Mouse (Mus musculus): ENCODE results near the gene Trim37. TPM values are rescaled to one million over a fixed set of nuclear protein-coding genes. Genes with fewer than 3 reads are reported as not detected.
A peak's percentile ranks its signal among the peaks of the same experiment; 100 is the strongest.

Trim37 gene
- polyA plus RNA-seq, 1 experiment from 2014 or later, result 33.1 TPM

DNA sequence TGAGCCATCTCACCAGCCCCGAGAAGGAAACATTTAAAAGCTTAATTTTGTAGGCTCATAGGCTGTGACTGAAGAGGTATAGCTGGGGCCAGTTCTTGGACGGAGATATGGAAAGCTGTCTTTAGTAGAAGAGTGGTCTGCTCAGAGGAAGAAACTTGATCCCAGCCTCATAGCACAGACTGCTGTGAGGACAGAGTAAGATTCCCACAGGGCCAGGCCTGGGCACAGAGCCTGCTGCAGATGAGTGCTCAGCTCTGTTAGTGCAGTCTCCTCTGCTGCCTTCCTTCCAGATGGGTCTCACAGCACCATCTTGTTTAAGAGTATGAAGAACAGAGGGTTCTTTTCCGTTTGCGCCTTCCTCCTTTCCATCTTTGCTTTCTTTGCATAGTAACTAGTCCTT, 9.4 kb downstream of the Trim37 start:
- 82% methylated on average over 4 of the region's 4 CpGs for WGBS
- Histone ChIP-seq H3K4me1 (ENCODE audit: insufficient read depth) (no peaks in the 10 kb centered on the region), H3K36me3 (ENCODE audit: insufficient read depth) (peaks cover 9% of the 10 kb centered on the region), H3K4me3 (ENCODE audit: low read depth, low read length) (no peak overlapping the region), H3K27me3 (ENCODE audit: insufficient read depth, low read length) (no peaks in the 10 kb centered on the region), H3K27ac (ENCODE audit: low read depth) (no peak overlapping the region), H3K9ac (no peak overlapping the region), H3K4me2 (no peak overlapping the region), H3K9me3 (ENCODE audit: low read depth, low read length) (no peaks in the 10 kb centered on the region)
- TF ChIP-seq CTCF (IDR thresholded peaks at IDR 0.05; ENCODE audit: low read depth), result no peak
- no peak for ATAC-seq (ENCODE audit: insufficient read depth)
- DNase-seq, result no peak

DNA sequence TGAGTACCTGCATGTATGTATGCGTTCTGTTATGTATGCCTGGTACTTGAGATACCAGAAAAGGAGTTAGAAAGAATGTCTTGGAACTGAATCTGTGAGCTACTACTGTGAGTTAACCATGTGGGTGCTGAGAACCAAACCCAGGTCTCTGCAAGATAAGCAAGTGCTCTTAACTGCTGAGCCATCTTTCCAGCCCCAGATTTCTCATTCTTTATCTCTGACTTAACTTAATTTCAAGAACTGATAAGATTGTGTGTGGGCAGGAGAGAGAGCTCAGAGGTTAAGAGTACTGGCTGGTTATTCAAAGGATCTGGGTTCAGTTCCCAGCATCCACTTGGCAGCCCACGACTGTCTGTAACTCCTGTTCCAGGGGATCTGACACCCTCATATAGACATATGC, 31.1 kb downstream of the Trim37 start:
- Histone ChIP-seq H3K4me2 (no peak overlapping the region), H3K9me3 (ENCODE audit: low read depth, low read length) (no peaks in the 10 kb centered on the region), H3K27ac (ENCODE audit: low read depth) (no peak overlapping the region), H3K36me3 (ENCODE audit: insufficient read depth) (peaks cover 12% of the 10 kb centered on the region; the same call in 1 of the 2 replicates), H3K4me3 (ENCODE audit: low read depth, low read length) (no peak overlapping the region), H3K27me3 (ENCODE audit: insufficient read depth, low read length) (no peaks in the 10 kb centered on the region), H3K9ac (no peak overlapping the region), H3K4me1 (ENCODE audit: insufficient read depth) (no peaks in the 10 kb centered on the region)
- DNase-seq (no peak), ATAC-seq (ENCODE audit: insufficient read depth) (no peak)
- no peak for TF ChIP-seq CTCF (IDR thresholded peaks at IDR 0.05; ENCODE audit: low read depth)
- WGBS, result 83% methylated on average over 2 of the region's 2 CpGs

DNA sequence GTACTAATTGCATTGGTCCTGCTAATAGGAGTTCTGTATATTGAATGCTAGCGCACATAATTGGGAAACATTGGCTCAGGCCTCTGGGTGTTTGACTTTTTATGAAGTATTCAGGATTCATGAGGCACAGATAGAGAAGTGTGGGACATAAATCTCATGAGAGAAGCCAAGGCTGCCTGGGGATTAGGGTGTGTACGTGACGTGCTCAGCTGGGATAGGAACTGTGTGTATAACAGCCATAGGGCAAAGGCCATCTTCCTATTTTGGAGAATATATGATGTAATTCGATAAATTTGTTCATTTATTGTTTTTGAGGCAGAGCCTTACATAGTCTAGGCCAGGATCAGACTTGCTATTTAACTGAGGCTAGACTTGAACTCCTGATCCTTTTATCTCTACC, 35.8 kb downstream of the Trim37 start:
- H3K4me3 ChIP-seq (ENCODE audit: low read depth, low read length), result no peak overlapping the region
- H3K4me2 ChIP-seq, result no peak overlapping the region
- H3K27ac ChIP-seq (ENCODE audit: low read depth), result no peak overlapping the region
- ATAC-seq (ENCODE audit: insufficient read depth) (no peak), DNase-seq (peak; percentile 28)
- no peaks in the 10 kb centered on the region for H3K4me1 ChIP-seq (ENCODE audit: insufficient read depth)
- TF ChIP-seq CTCF (IDR thresholded peaks at IDR 0.05; ENCODE audit: low read depth), result no peak
- H3K9me3 ChIP-seq (ENCODE audit: low read depth, low read length), result no peaks in the 10 kb centered on the region
- WGBS, result 64% methylated on average over 4 of the region's 4 CpGs
- no peak overlapping the region for H3K9ac ChIP-seq
- H3K36me3 ChIP-seq (ENCODE audit: insufficient read depth), result peaks cover 42% of the 10 kb centered on the region
- no peaks in the 10 kb centered on the region for H3K27me3 ChIP-seq (ENCODE audit: insufficient read depth, low read length)

- TF ChIP-seq CTCF (IDR thresholded peaks at IDR 0.05; ENCODE audit: low read depth), result no peak
- Histone ChIP-seq H3K27ac (ENCODE audit: low read depth) (no peak overlapping the region), H3K4me2 (no peak overlapping the region), H3K27me3 (ENCODE audit: insufficient read depth, low read length) (no peaks in the 10 kb centered on the region), H3K9me3 (ENCODE audit: low read depth, low read length) (no peaks in the 10 kb centered on the region), H3K9ac (no peak overlapping the region), H3K4me1 (ENCODE audit: insufficient read depth) (no peaks in the 10 kb centered on the region), H3K4me3 (ENCODE audit: low read depth, low read length) (no peak overlapping the region), H3K36me3 (ENCODE audit: insufficient read depth) (peaks cover 51% of the 10 kb centered on the region)
- no peak for ATAC-seq (ENCODE audit: insufficient read depth)
- DNase-seq, result no peak
Observed at GRCm38 (mm10) chr11:87163751-87164150, 36.9 kb downstream of the Trim37 start.

DNA sequence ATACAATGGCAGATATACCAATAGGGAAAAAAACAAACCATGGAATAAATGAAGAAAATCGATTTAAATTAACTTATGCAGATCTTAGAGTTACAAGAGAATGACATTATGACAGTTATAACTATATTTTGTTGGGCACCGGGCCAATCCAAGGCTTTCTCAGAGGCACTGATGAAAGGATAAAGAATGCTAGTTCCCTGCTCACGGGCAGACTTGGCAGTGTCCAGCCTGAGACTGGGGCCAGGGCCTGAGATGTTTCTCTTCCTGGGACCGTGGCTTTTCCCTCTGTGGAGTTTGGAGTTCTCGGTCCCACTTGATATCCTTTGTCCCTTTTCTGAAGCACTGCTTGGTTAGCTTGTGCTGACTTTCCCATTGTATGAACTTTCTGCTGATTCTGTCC, 46.7 kb downstream of the Trim37 start:
- peaks cover 11% of the 10 kb centered on the region; the same call in 1 of the 2 replicates for H3K36me3 ChIP-seq (ENCODE audit: insufficient read depth)
- no peak overlapping the region for H3K4me3 ChIP-seq (ENCODE audit: low read depth, low read length)
- WGBS, result 70% methylated on average over 5 of the region's 5 CpGs
- no peak overlapping the region for H3K9ac ChIP-seq
- no peaks in the 10 kb centered on the region for H3K27me3 ChIP-seq (ENCODE audit: insufficient read depth, low read length)
- peak; percentile 13 for DNase-seq
- no peak overlapping the region for H3K27ac ChIP-seq (ENCODE audit: low read depth)
- ATAC-seq (ENCODE audit: insufficient read depth), result no peak
- no peaks in the 10 kb centered on the region for H3K4me1 ChIP-seq (ENCODE audit: insufficient read depth)
- no peak overlapping the region for H3K4me2 ChIP-seq
- no peaks in the 10 kb centered on the region for H3K9me3 ChIP-seq (ENCODE audit: low read depth, low read length)
- no peak for TF ChIP-seq CTCF (IDR thresholded peaks at IDR 0.05; ENCODE audit: low read depth)

- Histone ChIP-seq H3K9me3 (ENCODE audit: low read depth, low read length) (no peaks in the 10 kb centered on the region), H3K4me1 (ENCODE audit: insufficient read depth) (no peaks in the 10 kb centered on the region), H3K27me3 (ENCODE audit: insufficient read depth, low read length) (no peaks in the 10 kb centered on the region), H3K9ac (no peak overlapping the region), H3K36me3 (ENCODE audit: insufficient read depth) (0 out of 2 replicates have a peak, but pooled peaks cover 6% of the 10 kb centered on the region), H3K27ac (ENCODE audit: low read depth) (no peak overlapping the region), H3K4me2 (no peak overlapping the region), H3K4me3 (ENCODE audit: low read depth, low read length) (no peak overlapping the region)
- WGBS, result 93% methylated on average over 4 of the region's 4 CpGs
- DNase-seq (no peak), ATAC-seq (ENCODE audit: insufficient read depth) (no peak)
- no peak for TF ChIP-seq CTCF (IDR thresholded peaks at IDR 0.05; ENCODE audit: low read depth)
Observed at GRCm38 (mm10) chr11:87175031-87175430, 48.2 kb downstream of the Trim37 start.

DNA sequence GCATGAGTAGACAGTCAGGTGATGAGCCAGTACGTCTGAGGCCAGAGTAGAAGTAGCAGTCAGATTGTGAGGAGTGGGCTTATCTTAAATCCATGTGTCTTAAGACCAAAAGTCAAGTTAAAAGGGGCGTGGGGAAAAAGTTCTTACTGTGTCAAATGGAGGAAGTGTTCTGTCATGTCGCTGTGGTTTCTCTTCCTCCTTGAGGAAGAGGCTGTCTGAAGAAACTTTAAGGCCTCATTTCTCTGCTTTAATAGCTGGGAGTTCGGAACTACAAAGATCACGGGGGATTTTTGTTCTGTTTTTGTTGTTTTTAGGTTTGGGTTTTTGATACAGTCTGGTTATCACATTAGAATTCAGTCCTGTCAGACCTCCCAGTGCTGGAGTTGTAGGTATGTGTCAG, 85.4 kb downstream of the Trim37 start:
- H3K9ac ChIP-seq, result no peak overlapping the region
- H3K27me3 ChIP-seq (ENCODE audit: insufficient read depth, low read length), result no peaks in the 10 kb centered on the region
- no peak for TF ChIP-seq CTCF (IDR thresholded peaks at IDR 0.05; ENCODE audit: low read depth)
- peaks cover 15% of the 10 kb centered on the region for H3K36me3 ChIP-seq (ENCODE audit: insufficient read depth)
- H3K4me1 ChIP-seq (ENCODE audit: insufficient read depth), result no peaks in the 10 kb centered on the region
- H3K9me3 ChIP-seq (ENCODE audit: low read depth, low read length), result no peaks in the 10 kb centered on the region
- no peak for DNase-seq
- 65% methylated on average over 5 of the region's 5 CpGs for whole genome bisulfite sequencing
- no peak overlapping the region for H3K27ac ChIP-seq (ENCODE audit: low read depth)
- H3K4me2 ChIP-seq, result no peak overlapping the region
- ATAC-seq (ENCODE audit: insufficient read depth), result no peak
- no peak overlapping the region for H3K4me3 ChIP-seq (ENCODE audit: low read depth, low read length)

DNA sequence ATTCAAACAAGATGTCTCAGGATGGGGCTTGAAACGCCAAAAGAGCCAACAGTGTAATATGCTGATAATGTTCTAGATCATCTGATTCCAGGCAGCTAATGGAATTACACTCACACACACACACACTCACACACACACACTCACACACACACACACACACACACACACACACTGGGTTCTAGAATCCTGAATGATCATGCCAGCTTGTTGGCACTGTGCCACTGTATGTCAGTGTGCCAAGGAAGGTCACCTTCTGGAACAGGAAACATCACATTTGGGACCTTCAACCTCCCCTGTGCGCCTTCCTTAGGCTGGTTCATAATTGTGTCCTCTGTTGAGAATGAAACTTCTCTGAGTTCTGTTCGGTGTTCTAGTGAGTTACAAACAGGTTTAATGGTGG, 95.8 kb downstream of the Trim37 start:
- Histone ChIP-seq H3K27ac (ENCODE audit: low read depth) (no peak overlapping the region), H3K4me1 (ENCODE audit: insufficient read depth) (no peaks in the 10 kb centered on the region), H3K4me2 (no peak overlapping the region), H3K36me3 (ENCODE audit: insufficient read depth) (peaks cover 22% of the 10 kb centered on the region; the same call in 1 of the 2 replicates), H3K9me3 (ENCODE audit: low read depth, low read length) (no peaks in the 10 kb centered on the region), H3K4me3 (ENCODE audit: low read depth, low read length) (no peak overlapping the region), H3K9ac (no peak overlapping the region), H3K27me3 (ENCODE audit: insufficient read depth, low read length) (no peaks in the 10 kb centered on the region)
- ATAC-seq (ENCODE audit: insufficient read depth) (no peak), DNase-seq (no peak)
- TF ChIP-seq CTCF (IDR thresholded peaks at IDR 0.05; ENCODE audit: low read depth), result no peak
- WGBS, result 74% methylated on average over 3 of the region's 3 CpGs
